Mouse (Mus musculus): Measurements from ENCODE around the gene Atp6v0c. TPM values are rescaled to one million over a fixed set of nuclear protein-coding genes. Genes with fewer than 3 reads are reported as not detected.

Gene Atp6v0c
- polyA plus RNA-seq (2017; shearing (Covaris generic)) = 100 to 1,000 TPM; 307 to 321 TPM

DNA sequence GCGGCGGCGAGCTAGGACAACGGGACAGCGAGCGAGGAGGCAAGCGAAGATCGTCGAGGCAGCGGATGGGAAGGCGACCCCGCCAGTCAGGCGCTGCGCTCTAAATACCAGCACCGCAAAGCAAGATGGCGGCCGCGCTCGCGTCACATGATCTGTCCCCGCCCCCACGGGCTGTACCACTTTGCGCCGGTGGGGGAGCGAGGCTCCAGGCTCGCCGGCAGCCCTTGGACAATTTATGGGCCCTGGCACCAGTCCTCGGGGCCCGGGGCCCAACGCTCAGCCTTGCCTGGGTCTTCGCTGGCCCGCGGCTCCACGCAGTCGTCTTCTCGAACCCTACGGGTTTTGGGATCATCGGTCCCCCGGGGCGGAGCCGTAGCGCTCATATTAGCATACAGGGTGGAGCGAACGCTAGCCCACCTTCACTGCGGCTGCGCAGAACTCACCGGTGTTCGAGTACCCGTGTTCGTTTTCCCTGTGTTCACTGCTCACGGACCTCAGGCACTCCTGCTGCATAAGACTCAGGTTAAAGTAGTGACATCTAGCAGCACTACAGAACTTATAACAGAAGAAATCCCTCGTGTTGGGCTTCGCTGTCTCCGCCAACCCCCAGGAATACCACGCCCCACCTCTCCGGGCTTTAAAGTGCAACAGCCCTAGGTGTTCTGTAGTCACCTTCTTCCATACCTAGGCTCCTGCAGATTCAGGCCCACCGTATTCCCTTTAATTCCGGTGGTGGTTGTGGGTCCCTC is at the start of gene Atp6v0c:
Gene Atp6v0c (minus strand): TSS at position 386 of the 749 bp plus-strand sequence.

DNA sequence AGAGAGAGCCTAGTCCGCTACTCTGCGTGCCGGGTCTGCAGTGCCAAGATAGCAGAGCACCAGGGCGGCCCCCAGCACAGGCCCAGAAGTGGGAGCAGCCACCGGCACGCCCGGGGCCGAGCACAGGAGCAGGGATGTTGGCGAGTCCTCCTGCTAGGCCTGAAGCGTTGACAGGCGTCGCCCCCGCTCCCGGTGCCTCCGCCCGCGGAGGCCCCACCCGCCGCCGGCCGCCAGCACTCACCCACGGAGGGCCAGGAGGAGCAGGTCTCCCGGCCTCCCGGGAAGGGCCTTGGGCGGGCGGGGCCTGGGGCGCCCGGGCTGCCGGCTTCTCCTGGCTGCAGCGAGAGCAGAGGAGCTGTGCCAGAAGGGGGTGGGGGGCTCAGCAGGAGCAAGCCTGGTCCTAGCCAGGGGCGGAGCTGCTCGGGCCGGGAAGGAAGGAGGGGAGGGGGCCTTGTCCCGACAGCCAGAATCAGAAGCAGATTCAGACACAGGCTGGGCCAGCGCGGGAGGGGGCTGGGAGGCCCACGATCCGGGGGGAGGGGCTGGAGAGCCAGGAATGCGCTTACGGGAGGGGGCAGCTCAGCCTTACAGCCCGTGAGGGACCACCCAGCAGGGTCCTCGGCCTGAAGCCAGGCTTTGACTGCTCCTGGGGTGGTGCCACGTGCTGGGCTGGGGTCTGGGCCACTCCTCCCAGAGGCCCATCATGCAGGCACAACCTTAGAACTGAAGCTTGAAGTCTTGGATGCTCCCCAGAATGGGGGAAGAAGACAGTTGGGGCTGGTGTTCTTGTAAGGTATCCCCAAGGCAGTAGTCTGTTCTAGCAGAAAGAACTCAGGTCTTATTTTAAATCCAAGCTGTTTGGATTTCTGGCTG is 39.8 kb upstream of the Atp6v0c start, which contains the start of gene Ntn3:
Gene Ntn3 (minus strand): TSS at position 489 of the 873 bp plus-strand sequence.

DNA sequence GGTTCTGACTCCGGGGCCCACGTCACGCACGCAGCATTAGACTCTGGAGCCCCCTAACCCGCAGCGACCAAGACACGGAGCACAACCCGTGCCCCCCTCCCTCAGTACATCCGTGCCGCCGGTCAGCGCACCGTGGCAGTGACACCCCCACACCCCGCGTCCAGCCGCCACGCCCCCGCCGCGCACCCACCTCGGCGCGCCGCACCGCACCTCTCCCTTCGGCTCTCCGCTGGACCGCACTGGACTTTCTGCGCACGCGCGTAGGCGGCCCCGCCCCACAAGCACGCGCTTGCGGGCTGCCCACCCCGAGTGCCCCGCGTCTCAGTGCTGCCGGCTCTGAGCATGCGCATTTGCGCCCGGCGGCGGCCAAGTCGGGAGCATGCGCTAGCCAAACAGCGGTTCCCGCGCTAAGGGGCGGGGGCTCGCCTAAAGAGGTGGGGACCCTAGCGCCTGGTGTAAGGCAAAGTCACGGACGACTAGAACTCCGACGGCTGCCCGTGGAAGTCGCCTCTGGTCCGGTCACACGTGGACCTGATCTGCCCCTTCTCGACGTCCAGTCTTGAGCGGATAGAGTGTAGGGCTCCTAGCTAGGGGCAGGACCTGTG is 35.9 kb upstream of the Atp6v0c start, which contains the start of gene Tbc1d24:
Gene Tbc1d24 (minus strand): TSS at position 279 of the 605 bp plus-strand sequence.

DNA sequence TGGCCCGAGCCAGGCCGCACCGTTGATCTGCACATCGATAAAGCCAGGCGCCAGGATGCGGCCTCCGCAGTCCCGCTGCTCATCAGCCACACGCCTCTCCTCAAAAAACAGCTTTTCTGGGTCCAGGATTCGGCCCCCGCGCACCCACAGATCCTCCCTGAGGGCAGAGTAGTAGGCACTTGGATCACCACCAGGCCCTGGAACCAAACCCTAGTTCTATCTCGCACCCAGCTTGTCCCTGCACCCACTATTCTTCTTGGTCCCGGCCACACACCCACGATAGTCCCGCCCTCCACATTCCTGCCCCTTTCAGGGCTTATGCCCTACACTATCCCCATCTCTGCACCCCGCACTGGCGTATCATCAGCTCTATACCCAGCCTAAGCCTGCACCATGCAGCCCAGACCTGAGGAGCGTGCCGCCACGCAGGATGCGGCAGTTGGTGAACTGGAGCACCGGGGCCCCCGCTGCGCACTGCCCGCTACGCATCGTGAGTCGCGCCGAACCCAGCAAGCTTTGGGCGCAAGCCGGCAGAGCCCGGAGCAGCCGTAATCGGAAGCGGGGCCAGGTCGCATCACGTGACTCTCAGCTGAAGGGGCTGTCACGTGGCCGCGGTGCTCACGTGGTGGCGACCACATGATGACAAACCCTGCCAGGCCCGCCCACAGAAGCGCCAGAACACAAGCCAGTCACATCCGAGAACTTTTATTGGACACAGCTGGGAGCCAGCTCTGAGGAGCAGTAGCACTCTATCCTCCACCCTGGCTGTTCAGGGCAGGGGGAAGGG is 6.1 kb downstream of the Atp6v0c start, which contains the start of gene Amdhd2:
Gene Amdhd2 (minus strand): TSS at position 591 of the 787 bp plus-strand sequence.

GRCm38 (mm10) chr17:24150824-24151223 is 18.7 kb downstream of the Atp6v0c start, which contains the start of gene Pdpk1:
TSS of gene Pdpk1 (minus strand) at chr17:24150924.

Other genes with a start within 250 kb of the Atp6v0c start
- gene Sbp, start 228.0 kb downstream of the Atp6v0c start, polyA plus RNA-seq (2017; shearing (Covaris generic)) = not detected
- not detected for gene Sbpl, start 214.4 kb downstream of the Atp6v0c start, polyA plus RNA-seq (2017; shearing (Covaris generic))
- 1 to 10 TPM in 1 of 2 experiments, under 1 TPM in 1; 0.88 to 1.2 TPM for gene Prss30, start 189.1 kb downstream of the Atp6v0c start, polyA plus RNA-seq (2017; shearing (Covaris generic))
- gene Prss22, start 171.6 kb downstream of the Atp6v0c start, polyA plus RNA-seq (2017; shearing (Covaris generic)) = not detected
- under 1 TPM; 0.13 to 0.64 TPM for gene Prss27, start 131.6 kb downstream of the Atp6v0c start, polyA plus RNA-seq (2017; shearing (Covaris generic))
- 10 to 100 TPM; 24.3 to 25.2 TPM for gene Kctd5, start 96.2 kb downstream of the Atp6v0c start, polyA plus RNA-seq (2017; shearing (Covaris generic))
- gene Pdpk1, start 18.8 kb downstream of the Atp6v0c start, polyA plus RNA-seq (2017; shearing (Covaris generic)) = 10 to 100 TPM; 41.3 to 43.6 TPM
- 10 to 100 TPM; 39.6 to 47.9 TPM for gene Amdhd2, start 5.9 kb downstream of the Atp6v0c start, polyA plus RNA-seq (2017; shearing (Covaris generic))
- 1 to 10 TPM in 1 of 2 experiments, under 1 TPM in 1; 0.73 to 1.3 TPM for gene Tbc1d24, start 35.9 kb upstream of the Atp6v0c start, polyA plus RNA-seq (2017; shearing (Covaris generic))
- gene Ntn3, start 39.8 kb upstream of the Atp6v0c start, polyA plus RNA-seq (2017; shearing (Covaris generic)) = under 1 TPM; 0.04 to 0.10 TPM
- gene Tedc2, start 51.1 kb upstream of the Atp6v0c start, polyA plus RNA-seq (2017; shearing (Covaris generic)) = 1 to 10 TPM; 3.5 to 4.6 TPM
- 1 to 10 TPM; 7.7 to 8.0 TPM for gene Ccnf, start 81.8 kb upstream of the Atp6v0c start, polyA plus RNA-seq (2017; shearing (Covaris generic))
- gene Abca17, start 181.4 kb upstream of the Atp6v0c start, polyA plus RNA-seq (2017; shearing (Covaris generic)) = under 1 TPM in 1 of 2 experiments, not detected in 1; 0.20 TPM
- 10 to 100 TPM; 11.1 to 24.7 TPM for gene Abca3, start 182.2 kb upstream of the Atp6v0c start, polyA plus RNA-seq (2017; shearing (Covaris generic))
- gene Rnps1, start 244.9 kb upstream of the Atp6v0c start, polyA plus RNA-seq (2017; shearing (Covaris generic)) = 100 to 1,000 TPM; 176 to 205 TPM